Mouse (Mus musculus) MEL (cell line): ENCODE data around the gene Rprd1b.

Experiments used
- CTCF ChIP-seq, 3 experiments: IDR thresholded peaks in 2 of 3; conservative IDR thresholded peaks in 1 of 3; 2 replicates each; pipeline ENCODE4 v1.5.1; 2011 to 2012; ENCODE audit warnings: low read length in 3 of 3, low read depth in 2 of 3, mild to moderate bottlenecking in 2 of 3, improper control_type of control experiment in 1 of 3, inconsistent platforms in 1 of 3, mixed read lengths in 1 of 3, moderate library complexity in 1 of 3; ENCODE audit not compliant: control insufficient read depth in 1 of 3, insufficient read depth in 1 of 3, poor library complexity in 1 of 3, severe bottlenecking in 1 of 3
- GABPA ChIP-seq: IDR thresholded peaks from 2 replicates; pipeline ENCODE4 v1.6.1; 2012; ENCODE audit warnings: low read depth, mild to moderate bottlenecking, inconsistent platforms, low read length, improper control_type of control experiment, moderate library complexity
- POLR2A ChIP-seq, 2 experiments: IDR thresholded peaks; 2 replicates each; pipeline ENCODE4 v1.6.1; 2011 to 2012; ENCODE audit warnings: low read length in 2 of 2, mild to moderate bottlenecking in 2 of 2, control low read depth in 1 of 2, improper control_type of control experiment in 1 of 2, low read depth in 1 of 2, moderate library complexity in 1 of 2; ENCODE audit not compliant: control insufficient read depth in 1 of 2, insufficient read depth in 1 of 2, poor library complexity in 1 of 2
- UBTF ChIP-seq: IDR thresholded peaks from 2 replicates; pipeline ENCODE4 v1.6.1; 2012; ENCODE audit warnings: low read depth, mild to moderate bottlenecking, inconsistent platforms, low read length, improper control_type of control experiment, moderate library complexity, borderline replicate concordance; ENCODE audit not compliant: insufficient read depth

GRCm38 (mm10) chr2:157998817-157999216 is 29.5 kb upstream of the Rprd1b start:
- no peak for TF ChIP-seq GABPA
- no peak for TF ChIP-seq POLR2A (IDR thresholded peaks at IDR 0.05; ENCODE audit: control insufficient read depth in 1 of 2, insufficient read depth in 1 of 2, low read depth in 1 of 2, low read length in 2 of 2, poor library complexity in 1 of 2)
- no peak for TF ChIP-seq UBTF
- no peak for TF ChIP-seq CTCF (IDR thresholded peaks at IDR 0.05 in 2 of 3, conservative IDR thresholded peaks at IDR 0.05 in 1 of 3; ENCODE audit: control insufficient read depth in 1 of 3, insufficient read depth in 1 of 3, low read depth in 2 of 3, low read length in 3 of 3, poor library complexity in 1 of 3, severe bottlenecking in 1 of 3)
